Mouse (Mus musculus): ENCODE measurements at regions not wholly inside any gene's neighbourhood (a gene's known extent, or its start where the extent isn't known, plus 50 kb on each side); places are given as distances from the start of the nearest gene placed in this dataset.
"Not testable (repeated sequence)": the region's sequence is repeated elsewhere in the genome, so short reads cannot be mapped to it uniquely, and the experiment has no call there.

DNA sequence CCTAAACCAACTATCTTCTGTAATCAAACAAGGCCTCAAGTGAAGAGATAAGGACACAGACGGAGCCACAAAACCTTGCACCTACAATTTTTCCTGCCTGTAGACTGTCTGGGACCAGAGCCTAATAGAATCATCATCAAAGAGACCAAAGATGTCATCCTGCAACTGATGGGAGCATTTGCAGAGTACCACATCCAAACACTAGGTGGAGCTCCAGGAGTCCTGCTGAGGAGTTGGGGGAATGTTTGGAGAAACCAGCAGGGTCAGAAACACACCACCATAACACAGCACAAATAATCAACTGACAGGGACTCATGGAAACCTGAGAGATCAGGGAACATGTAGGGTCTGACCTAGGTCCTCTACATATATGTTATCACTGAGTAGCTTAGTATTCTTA, 160.9 kb downstream of the Gm6760 start:
- DNase-seq, result peak; percentile 1
- intact Hi-C loops (cut with DNase I), result no loop called here

- intact Hi-C loops (cut with DNase I); DNase-seq: not testable (repeated sequence)
Measured at GRCm38 (mm10) chrX:63972386-63972785, 179.6 kb downstream of the Gm6760 start.
